Mouse (Mus musculus): ENCODE data around the gene Cep95. TPM values are rescaled to one million over a fixed set of nuclear protein-coding genes. Genes with fewer than 3 reads are reported as not detected.
A peak's percentile ranks its signal among the peaks of the same experiment; 100 is the strongest.
"Not testable (repeated sequence)": the region's sequence is repeated elsewhere in the genome, so short reads cannot be mapped to it uniquely, and the experiment has no call there.

Gene Cep95
- total RNA-seq (2021): 10 to 100 TPM; 12.6 to 15.1 TPM
- long read RNA-seq, experiment 1, partial matches to known transcripts: 0 of 10 reads
- long read RNA-seq, experiment 1, other reads (novel, unspliced or antisense): 7 of 10 reads
- long read RNA-seq, experiment 2, partial matches to known transcripts: 0 of 5 reads
- long read RNA-seq, experiment 2, other reads (novel, unspliced or antisense): 5 of 5 reads

DNA sequence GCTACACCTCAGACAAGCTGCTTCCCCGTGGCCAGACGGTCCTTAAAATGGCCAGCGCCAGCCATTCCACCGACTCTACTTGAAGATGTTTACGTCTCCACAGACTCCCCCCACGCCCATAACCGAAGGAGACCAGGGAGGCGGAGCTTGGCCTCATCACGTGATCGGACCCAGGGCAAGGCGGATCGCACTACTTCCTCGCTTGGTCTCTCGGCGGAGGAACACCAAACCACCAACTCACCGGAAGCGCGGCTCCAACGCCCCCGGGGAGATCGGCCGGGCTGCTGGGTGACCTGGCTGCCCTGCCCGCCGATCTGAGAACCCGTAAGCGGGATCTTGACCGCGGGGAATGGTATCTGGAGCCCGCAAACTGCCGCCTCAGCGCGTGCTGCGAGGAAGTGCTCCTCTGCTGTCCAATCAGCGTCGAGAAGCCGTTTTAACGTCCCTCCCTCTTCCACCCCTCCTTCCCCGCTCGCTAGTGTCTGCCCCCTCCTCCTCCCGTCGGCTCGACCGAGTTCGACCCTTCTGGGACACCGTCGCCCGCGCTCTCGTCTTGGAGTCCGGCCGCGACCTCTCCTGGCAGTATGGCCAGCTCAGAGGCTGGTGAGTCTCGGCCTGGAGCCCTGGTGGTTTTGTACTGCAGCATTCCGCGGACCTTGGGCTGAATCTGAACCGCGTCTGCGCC, at the start of gene Cep95, which contains the start of gene Ddx5:
Gene Cep95, plus strand, starts transcription at position 478 of the 685 bp plus-strand sequence.
Gene Ddx5, minus strand, starts transcription at position 411 of the 685 bp plus-strand sequence.
- peak; percentile 93 to 94 for DNase-seq (ENCODE audit: extremely low spot score in 1 of 2, low spot score in 2 of 2)
- H3K27ac ChIP-seq: peak within 1 kb of the TSS; percentile 100
- peak within 1 kb of the TSS; percentile 98 for H3K4me3 ChIP-seq
- TF ChIP-seq CTCF (IDR thresholded peaks at IDR 0.05): no peak; the same call in none of the 2 replicates
- intact Hi-C loops (cut with DNase I): loop anchor here (2.0 to 5.0 kb wide), 5 partner anchors 34 to 516 kb away; partner anchors contain the start of genes 1810010H24Rik, Kpna2, Smarcd2 and Smurf2

DNA sequence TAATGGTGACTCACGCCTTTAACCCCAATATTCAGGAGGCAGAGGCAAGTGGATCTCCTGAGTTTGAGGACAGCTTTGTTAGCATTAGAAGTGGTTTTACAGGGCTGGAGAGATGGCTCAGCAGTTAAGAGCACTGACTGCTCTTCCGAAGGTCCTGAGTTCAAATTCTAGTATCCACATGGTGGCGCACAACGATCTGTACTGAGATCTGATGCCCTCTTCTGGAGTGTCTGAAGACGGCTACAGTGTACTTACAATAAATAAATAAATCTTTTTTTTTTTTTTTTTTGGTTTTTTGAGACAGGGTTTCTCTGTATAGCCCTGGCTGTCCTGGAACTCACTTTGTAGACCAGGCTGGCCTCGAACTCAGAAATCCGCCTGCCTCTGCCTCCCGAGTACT, 48.3 kb upstream of the Cep95 start:
- intact Hi-C loops (cut with DNase I): loop anchor here (10.0 kb wide), 2 partner anchors 236 to 326 kb away; no protein-coding TSS in a partner anchor
- H3K27ac ChIP-seq; H3K4me3 ChIP-seq; DNase-seq (ENCODE audit: extremely low spot score in 1 of 2, low spot score in 2 of 2): not testable (repeated sequence)

DNA sequence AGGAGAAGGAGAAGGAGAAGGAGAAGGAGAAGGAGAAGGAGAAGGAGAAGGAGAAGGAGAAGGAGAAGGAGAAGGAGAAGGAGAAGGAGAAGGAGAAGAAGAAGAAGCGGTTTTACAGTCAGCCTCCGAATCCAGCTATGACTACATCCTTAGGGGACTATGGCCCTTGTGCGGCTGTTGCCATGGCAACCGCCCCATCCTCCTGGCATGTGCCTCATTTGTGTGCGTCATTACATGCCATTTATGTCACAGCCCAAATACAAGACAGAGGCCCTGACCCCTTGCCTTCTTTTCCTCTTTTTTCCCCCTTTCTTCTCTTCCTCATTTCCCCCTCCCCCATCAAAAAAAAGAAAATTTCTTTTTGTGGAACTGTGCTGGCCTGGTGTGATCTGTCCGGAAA, 47.8 kb upstream of the Cep95 start:
- no peak overlapping the region for H3K27ac ChIP-seq
- TF ChIP-seq CTCF (IDR thresholded peaks at IDR 0.05): no peak
- no peak for DNase-seq (ENCODE audit: extremely low spot score in 1 of 2, low spot score in 2 of 2)
- H3K4me3 ChIP-seq: no peak overlapping the region
- intact Hi-C loops (cut with DNase I): loop anchor here (10.0 kb wide), 2 partner anchors 236 to 326 kb away; no protein-coding TSS in a partner anchor

- no peak for DNase-seq (ENCODE audit: extremely low spot score in 1 of 2, low spot score in 2 of 2)
- no peak overlapping the region for H3K27ac ChIP-seq
- no peak for TF ChIP-seq CTCF (IDR thresholded peaks at IDR 0.05)
- no peak overlapping the region for H3K4me3 ChIP-seq
- intact Hi-C loops (cut with DNase I): loop anchor here (1.0 to 10.0 kb wide), 3 partner anchors 94 to 327 kb away; no protein-coding TSS in a partner anchor
Measured at GRCm38 (mm10) chr11:106741826-106742225, 47.2 kb upstream of the Cep95 start.

GRCm38 (mm10) chr11:106742388-106742841, 46.6 kb upstream of the Cep95 start:
- no peak for DNase-seq (ENCODE audit: extremely low spot score in 1 of 2, low spot score in 2 of 2)
- Histone ChIP-seq H3K4me3 (no peak overlapping the region), H3K27ac (no peak overlapping the region)
- TF ChIP-seq CTCF (IDR thresholded peaks at IDR 0.05): peak; percentile 70
- intact Hi-C loops (cut with DNase I): loop anchor here (1.0 to 10.0 kb wide), 3 partner anchors 94 to 328 kb away; no protein-coding TSS in a partner anchor

- H3K4me3 ChIP-seq: no peak overlapping the region
- H3K27ac ChIP-seq: no peak overlapping the region
- TF ChIP-seq CTCF (IDR thresholded peaks at IDR 0.05): peak; percentile 24
- intact Hi-C loops (cut with DNase I): loop anchor here (10.0 kb wide), 2 partner anchors 240 to 330 kb away; no protein-coding TSS in a partner anchor
- DNase-seq (ENCODE audit: extremely low spot score in 1 of 2, low spot score in 2 of 2): no peak
Measured at GRCm38 (mm10) chr11:106744949-106745348, 44.1 kb upstream of the Cep95 start.

DNA sequence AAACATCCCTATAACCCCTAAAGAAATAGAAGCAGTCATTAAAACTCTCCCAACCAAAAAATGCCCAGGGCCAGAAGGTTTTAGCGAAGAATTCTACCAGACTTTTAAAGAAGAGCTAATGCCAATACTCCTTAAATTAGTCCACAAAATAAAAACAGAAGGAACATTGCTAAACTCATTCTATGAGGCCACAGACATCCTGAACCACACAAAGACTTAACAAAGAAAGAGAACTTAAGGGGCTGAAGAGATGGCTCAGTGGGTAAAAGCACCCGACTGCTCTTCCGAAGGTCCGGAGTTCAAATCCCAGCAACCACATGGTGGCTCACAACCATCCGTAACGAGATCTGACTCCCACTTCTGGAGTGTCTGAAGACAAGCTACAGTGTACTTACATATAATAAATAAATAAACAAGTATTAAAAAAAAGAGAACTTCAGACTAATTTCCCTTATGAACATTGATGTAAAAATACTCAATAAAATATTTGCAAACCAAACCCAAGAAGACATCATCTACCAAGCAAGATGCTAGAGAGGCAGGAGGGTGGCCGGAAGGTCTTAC, 39.4 kb upstream of the Cep95 start:
- intact Hi-C loops (cut with DNase I): loop anchor here (10.0 kb wide), 2 partner anchors 245 to 335 kb away; no protein-coding TSS in a partner anchor
- H3K4me3 ChIP-seq; DNase-seq (ENCODE audit: extremely low spot score in 1 of 2, low spot score in 2 of 2); H3K27ac ChIP-seq: not testable (repeated sequence)

- no peak for TF ChIP-seq CTCF (IDR thresholded peaks at IDR 0.05)
- H3K4me3 ChIP-seq: no peak within 1 kb of the TSS
- intact Hi-C loops (cut with DNase I): no loop called here
- DNase-seq (ENCODE audit: extremely low spot score in 1 of 2, low spot score in 2 of 2): no peak
- no peak within 1 kb of the TSS for H3K27ac ChIP-seq
Measured at GRCm38 (mm10) chr11:106750121-106750751, 38.8 kb upstream of the Cep95 start, which contains the start of gene Pecam1. Pecam1 (minus strand) TSS chr11:106750628.

DNA sequence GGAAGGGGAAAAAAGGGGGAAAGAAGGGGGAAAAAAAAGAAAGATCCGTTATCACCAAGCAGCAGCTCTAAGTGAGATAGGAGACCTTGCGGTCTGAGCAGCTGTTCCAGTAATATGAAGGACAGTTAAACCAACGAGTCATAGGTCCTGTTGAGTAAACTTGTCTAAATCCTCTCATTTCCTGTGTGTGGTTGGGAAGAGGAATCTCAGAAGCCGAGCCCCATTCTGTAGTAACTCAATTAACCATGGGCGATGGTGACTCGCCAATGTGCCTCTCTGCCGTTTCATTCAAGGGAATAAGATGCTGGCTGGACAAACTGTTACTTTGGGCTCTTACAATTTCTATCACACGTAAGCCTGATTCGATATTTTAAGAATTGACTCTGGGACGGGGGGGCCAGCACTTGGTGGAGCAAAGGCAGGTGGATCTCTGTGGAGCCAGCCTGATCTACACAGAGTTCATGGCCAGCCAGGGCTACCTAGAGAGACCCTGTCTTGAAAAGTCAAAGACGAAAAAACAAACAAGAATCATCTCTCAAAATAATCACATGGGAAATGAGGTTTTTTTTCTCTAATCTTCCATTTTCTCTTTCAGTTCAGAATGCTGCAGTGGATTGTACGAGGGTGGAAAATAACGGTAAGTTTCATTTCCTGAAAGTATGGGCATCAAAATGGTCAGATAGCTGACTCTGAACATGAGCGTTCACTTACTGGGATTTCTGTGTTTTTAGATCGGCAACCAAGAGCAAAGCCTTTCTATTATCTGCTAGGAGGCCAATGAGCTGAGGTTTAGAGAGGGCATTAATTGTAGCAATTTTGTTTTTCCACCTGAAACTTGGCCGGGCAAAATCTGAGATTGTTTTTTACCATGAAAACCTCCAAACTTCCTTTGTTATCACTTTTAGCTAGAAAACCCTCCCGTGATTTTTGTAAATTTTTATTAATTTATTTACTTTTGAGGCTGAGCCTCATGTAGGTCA, 37.7 kb upstream of the Cep95 start, which contains the start of gene Milr1:
Gene Milr1, plus strand, starts transcription at position 188 of the 980 bp plus-strand sequence.
- Histone ChIP-seq H3K4me3 (no peak within 1 kb of the TSS), H3K27ac (no peak within 1 kb of the TSS)
- intact Hi-C loops (cut with DNase I): no loop called here
- no peak for DNase-seq (ENCODE audit: extremely low spot score in 1 of 2, low spot score in 2 of 2)
- no peak for TF ChIP-seq CTCF (IDR thresholded peaks at IDR 0.05)

- TF ChIP-seq CTCF (IDR thresholded peaks at IDR 0.05): no peak
- intact Hi-C loops (cut with DNase I): no loop called here
- DNase-seq (ENCODE audit: extremely low spot score in 1 of 2, low spot score in 2 of 2): no peak
- H3K4me3 ChIP-seq: no peak overlapping the region
- no peak overlapping the region for H3K27ac ChIP-seq
Measured at GRCm38 (mm10) chr11:106752103-106752502, 36.9 kb upstream of the Cep95 start.
